Mouse (Mus musculus) megakaryocyte progenitor cell, adult 5-6 weeks (primary cell): ENCODE data around the gene Spata31d1d. TPM values are rescaled to one million over a fixed set of nuclear protein-coding genes. Genes with fewer than 3 reads are reported as not detected.
"Not testable (repeated sequence)": the region's sequence is repeated elsewhere in the genome, so short reads cannot be mapped to it uniquely, and the experiment has no call there.

Experiments used
- ATAC-seq: replicated peaks from 2 replicates; pipeline ENCODE4 v1.8.0; 2016; ENCODE audit warnings: mild to moderate bottlenecking, moderate TSS enrichment, inconsistent platforms; ENCODE audit not compliant: poor library complexity
- total RNA-seq, 2 experiments: library from RNA; stranded (forward) in 1 of 2; stranded (reverse) in 1 of 2; fragments of 157-497, 149-512 nt in 1 of 2; fragments of 200-1000 nt in 1 of 2; gene quantifications; 2 replicates each; pipeline versions ENCODE4 v1.2.3 to v1.2.4; 2015 to 2017

The Spata31d1d gene
- total RNA-seq (2015) (not detected in 2 replicates), total RNA-seq (2017) (not detected in 2 replicates)

GRCm38 (mm10) chr13:59731652-59732051, at the start of gene Spata31d1d:
Spata31d1d (minus strand) TSS chr13:59731752.
- no peak for ATAC-seq

DNA sequence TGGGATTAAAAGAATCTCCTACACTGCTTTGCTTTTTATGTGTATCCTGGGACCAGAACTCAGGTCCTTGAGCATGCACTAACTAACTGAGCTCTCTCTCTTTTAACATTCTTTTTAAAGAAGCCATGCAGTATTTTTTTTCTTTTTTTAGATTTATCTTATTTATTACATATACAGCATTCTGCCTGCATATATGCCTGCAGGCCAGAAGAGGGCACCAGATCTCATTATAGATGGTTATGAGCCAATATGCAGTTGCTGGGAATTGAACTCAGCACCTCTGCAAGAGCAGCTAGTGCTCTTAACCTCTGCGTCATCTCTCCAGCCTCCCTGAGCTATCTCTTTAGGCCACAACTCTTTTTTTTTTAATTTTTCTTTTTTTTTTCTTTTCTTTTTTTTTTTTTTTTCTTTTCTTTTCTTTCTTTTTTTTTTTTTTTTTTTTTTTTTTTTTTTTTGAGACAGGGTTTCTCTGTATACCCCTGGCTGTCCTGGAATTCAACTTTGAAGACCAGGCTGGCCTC, 48.3 kb upstream of the Spata31d1d start:
- ATAC-seq, result not testable (repeated sequence)

DNA sequence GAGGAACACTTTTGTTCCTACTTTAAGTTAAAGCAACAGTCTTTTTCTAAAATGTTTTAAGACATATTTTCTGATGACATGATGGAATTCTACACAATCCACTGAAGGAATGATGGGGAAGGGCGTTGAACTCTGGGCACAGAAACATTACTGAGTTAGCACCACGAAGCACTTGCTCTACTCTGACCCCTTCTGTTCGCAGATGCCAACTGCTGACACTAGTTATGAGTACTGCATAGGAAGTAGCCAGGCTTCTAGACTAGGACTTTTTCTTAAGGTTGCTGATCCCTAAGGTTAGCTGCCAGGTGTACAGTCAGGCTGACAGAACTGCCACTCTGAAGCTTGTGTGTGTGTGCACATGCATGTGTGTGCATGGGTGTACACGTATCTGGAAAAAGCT, 47.7 kb upstream of the Spata31d1d start:
- ATAC-seq, result peak; percentile 71

DNA sequence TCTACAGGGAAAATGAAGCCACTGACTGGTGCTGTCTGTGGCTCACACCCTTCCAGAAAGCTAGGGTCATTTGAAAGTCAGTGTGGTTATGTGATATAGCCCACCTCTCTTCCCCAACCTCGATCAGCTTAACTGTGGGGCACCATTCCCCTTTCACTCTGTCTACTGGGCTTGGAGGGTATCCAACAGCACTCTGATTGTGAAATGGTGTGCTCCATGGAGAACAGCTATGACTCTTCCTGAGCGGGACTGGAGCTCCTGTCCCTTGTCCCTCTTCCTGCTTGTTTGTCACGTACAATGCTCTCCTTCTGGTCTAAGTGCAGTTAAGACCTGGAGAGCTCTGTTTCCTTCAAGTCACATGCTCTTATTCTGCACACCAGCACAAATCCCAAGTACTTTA, 43.6 kb upstream of the Spata31d1d start:
- no peak for ATAC-seq

DNA sequence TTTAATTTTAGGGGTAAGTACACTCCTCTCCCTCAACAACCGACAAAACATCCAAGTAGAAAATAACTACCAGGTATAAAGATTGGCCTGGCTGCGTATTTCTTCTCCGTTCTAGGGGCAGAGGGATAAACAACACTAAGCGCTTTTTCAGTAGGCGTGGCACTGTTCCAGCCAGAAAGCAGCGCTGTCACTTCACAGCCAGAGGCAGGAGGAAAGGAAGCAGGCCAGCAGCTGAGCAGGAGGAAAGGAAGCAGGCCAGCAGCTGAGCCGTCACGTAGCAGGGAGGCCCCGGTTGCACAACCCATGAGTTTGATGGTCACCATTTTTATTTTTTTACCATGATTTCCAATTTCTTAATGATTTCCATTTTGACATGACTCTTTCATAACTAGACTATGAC, 39.7 kb upstream of the Spata31d1d start:
- peak; percentile 52 for ATAC-seq

DNA sequence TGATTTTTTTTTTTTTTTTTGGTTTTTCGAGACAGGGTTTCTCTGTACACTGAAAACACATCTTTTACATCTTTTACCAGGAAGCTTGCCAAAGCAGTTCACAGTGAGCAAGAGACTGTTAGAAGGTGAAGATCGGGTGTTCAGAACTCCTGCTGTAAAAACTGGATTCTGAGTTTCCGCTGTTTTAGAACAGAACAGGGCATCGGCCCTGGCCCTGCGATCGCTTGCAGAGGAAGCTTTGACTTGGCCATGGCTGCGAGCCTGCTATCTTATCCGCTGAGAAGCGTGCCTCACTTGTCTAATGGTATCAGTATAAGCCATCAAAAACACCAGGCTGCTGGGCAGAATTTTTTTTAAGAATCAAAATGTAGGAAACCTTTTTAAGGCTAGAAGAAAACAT, 39.3 kb upstream of the Spata31d1d start:
- ATAC-seq, result no peak

- ATAC-seq, result peak; percentile 64
These were observed 38.6 kb upstream of the Spata31d1d start for GRCm38 (mm10) chr13:59770164-59770562.

- ATAC-seq, result peak; percentile 79
These were observed 38.0 kb upstream of the Spata31d1d start, which contains the start of gene Isca1 for GRCm38 (mm10) chr13:59769296-59770163. Isca1 (minus strand) TSS chr13:59769810.

- no peak for ATAC-seq
These were observed 37.0 kb upstream of the Spata31d1d start for GRCm38 (mm10) chr13:59768531-59768930.

DNA sequence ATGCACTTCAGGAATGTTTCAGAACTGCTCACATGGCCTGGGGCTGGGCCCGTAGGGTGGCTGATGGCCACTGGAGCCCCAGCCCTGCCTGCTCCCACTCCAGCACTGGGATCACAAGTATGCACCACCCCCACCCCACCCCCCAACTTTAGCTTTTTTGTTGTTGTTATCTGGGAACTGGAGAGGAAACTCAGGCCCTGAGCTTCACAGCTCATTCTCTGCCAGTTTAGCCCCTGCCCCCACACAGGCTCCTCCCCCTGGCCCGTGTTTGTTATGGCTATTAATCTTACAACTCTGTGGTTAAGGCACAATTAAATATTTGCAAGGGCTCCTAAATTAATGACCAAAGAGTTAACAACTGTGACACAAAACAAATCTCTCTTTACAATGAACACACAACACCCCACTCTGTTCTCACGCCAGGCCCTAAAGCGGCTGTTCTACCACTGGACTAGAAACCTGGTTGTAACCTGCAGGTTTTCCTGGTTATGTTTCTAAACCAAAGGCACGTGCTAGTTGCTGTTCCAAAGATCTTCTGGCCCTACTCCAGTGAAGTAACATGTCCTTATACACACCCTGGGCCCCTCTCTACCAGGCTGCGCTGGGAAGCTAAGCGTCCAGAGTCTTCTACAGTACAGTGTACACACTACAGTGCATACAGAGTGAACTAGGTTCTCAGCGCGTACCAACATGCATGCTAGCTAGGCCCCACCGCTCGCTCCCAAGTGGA, 35.4 kb upstream of the Spata31d1d start:
- no peak for ATAC-seq

DNA sequence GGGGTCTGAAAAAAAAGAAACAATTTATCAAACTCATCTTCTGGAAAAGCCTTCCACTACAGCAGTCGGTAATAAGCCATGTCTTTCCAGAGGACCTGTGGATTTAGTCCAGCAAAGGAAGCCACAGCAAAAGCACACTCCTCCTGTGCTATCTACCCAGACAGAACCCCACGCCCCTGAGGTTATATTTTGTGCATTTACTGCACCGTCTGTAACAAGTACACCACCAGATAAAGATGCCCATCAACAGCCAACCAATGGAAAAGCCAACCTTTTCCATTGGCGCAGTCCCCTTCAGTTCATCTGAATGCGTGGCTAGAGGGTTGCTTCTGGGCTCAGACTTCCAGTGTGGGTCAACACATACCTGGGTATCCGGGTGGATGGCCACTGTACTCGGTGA, 31.2 kb upstream of the Spata31d1d start:
- ATAC-seq, result peak; percentile 85

- ATAC-seq, result no peak
These were observed 25.4 kb upstream of the Spata31d1d start for GRCm38 (mm10) chr13:59756906-59757305.

- ATAC-seq, result no peak; the same call in 1 of the 2 replicates
These were observed 18.8 kb upstream of the Spata31d1d start for GRCm38 (mm10) chr13:59750310-59750709.

DNA sequence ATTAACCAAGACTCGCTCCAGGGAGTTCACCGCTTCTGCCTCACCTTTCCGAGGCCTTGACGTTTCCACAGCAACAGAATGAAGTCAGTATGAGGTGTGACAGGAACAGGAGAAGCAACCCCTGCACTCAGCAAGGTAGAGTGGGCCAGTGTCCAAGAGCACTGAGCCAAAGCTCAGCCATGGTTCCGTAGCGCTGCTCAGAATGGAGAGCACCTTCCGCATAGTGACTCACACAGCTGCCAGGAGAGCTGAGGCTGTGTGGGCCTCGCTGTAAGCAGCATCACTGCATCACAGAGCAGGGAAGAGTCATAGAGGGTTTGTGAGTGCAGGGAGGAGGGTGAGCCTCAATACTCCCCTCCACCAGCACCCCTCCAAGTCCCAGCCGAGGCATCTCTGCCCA, 15.2 kb upstream of the Spata31d1d start, which contains the start of gene 1700014D04Rik:
Gene 1700014D04Rik (minus strand): TSS at position 42 of the 400 bp plus-strand sequence.
- ATAC-seq, result no peak

DNA sequence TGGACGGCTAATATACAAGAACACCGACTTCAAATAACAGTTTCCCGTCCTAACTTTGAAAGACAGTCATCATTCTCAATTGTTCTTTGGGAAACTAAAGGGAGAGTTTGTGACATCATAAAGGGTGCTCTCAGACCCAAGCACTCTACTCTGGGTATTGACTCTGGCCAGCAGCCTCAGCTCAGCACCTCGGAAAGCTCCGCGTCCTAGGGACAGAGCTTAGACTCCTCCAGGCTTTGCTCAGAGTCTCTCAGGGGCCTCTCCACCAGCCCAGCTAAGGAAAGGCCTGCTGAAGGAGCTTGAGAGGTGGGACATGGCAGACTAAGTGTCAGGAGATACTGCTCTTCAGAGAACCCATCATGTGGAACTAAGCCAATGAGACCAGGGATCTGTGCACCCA, 14.6 kb upstream of the Spata31d1d start:
- ATAC-seq, result peak; percentile 47

DNA sequence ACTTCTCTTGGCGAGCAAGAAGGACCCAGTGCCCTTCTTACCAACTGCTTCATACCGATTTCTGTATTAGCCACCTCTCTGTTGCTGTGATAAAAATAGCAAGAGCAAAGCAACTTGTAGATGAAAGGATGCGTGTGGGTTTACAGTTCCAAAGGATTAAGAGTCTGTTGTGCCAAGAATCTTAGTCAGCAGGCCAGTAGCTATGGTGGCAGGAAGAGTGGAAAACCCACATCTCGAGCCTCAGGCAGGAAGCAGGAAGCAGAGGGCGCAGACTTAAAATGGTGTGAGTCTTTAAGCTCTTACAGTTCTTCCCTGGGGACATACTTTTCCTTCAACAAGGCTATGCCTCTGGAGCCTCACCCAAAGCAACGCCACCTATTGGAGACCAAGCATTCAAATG, 13.9 kb upstream of the Spata31d1d start:
- no peak for ATAC-seq

DNA sequence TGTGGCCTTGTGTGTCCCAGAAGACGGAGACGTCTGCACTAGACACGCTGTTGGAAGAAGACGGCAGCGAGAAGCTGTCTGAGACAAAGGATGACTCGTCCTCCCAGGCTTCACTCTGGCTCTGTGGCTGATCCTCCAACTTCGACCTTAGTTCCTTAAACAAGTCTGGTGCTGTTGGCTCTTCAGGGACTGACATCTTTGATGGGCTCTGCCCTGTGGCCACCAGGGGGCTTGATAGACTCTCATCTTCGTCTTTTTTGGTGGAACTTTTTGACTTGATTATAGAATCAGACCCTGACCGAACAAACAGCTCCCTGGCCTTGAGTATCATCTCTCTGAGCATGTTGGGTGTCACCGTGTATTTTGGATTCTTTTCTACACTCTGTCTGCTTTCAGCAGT, 10.1 kb upstream of the Spata31d1d start:
- ATAC-seq, result peak; percentile 67

- ATAC-seq, result no peak
These were observed 9.5 kb upstream of the Spata31d1d start for GRCm38 (mm10) chr13:59741096-59741495.

- ATAC-seq, result 0 out of 2 replicates have a peak, but pooled peaks have one; percentile 15
These were observed 7.8 kb upstream of the Spata31d1d start for GRCm38 (mm10) chr13:59739397-59739796.

DNA sequence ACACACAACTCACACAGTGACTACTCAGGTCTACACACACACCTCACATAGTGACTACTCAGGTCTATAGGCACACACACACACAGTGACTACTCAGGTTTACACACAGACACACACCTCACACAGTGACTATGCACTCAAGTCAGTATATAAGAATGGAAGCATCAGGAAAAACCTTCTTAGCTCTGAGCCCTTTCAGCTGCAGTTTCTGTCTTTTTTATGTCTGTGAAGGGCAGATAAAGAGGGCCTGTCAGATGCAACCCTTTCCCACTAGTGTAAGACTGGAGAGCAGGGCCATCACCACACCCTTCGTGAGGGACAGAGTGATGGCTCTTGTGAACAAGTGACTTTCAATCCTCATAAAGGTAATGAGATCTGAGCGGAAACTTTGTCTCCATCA, 6.9 kb upstream of the Spata31d1d start:
- ATAC-seq, result peak; percentile 54

GRCm38 (mm10) chr13:59735190-59735589, 3.6 kb upstream of the Spata31d1d start:
- peak; percentile 81 for ATAC-seq
